Mouse (Mus musculus) heart, postnatal 0 days (tissue): Measurements from ENCODE around the gene Mrps6.

Source experiments
- CTCF ChIP-seq: IDR thresholded peaks from 2 replicates; pipeline ENCODE4 v1.5.1; 2016; ENCODE audit warnings: antibody characterized with exemption, control low read depth, low read depth
- EP300 ChIP-seq: IDR thresholded peaks from 2 replicates; pipeline ENCODE4 v1.6.1; 2016; ENCODE audit warnings: antibody characterized with exemption, low read depth

- TF ChIP-seq CTCF (no peak), EP300 (no peak)
Observed at GRCm38 (mm10) chr16:92159114-92159513, 101.0 kb downstream of the Mrps6 start.
